Mouse (Mus musculus): Measurements from ENCODE around the gene Gm21885.

- TF ChIP-seq CTCF (IDR thresholded peaks at IDR 0.05; ENCODE audit: low read depth, low read length): no peak
- no peak for TF ChIP-seq POLR2A (IDR thresholded peaks at IDR 0.05; ENCODE audit: insufficient read depth, low read length)
- no peak for TF ChIP-seq EP300 (IDR thresholded peaks at IDR 0.05; ENCODE audit: insufficient read depth, low read depth, low read length)
Measured at GRCm38 (mm10) chr11:94324618-94325017, 42.9 kb downstream of the Gm21885 start.

Data from ES-Bruce4 (cell line).